8 mouse cellular contexts compared by ENCODE assay signal in genomic region chr6:91440474-91441144, GRCm38 (mm10). TPM values are rescaled to one million over a fixed set of nuclear protein-coding genes. Genes with fewer than 3 reads are reported as not detected.
DNase-seq lines count a peak whose midpoint lies in the region; ATAC-seq lines count a peak whose summit lies in the region.

No protein-coding gene starts in this region.

- peak; percentile 97 for DNase-seq in adipocyte (ENCODE audit: low spot score)
- DNase-seq in embryo, embryonic 10 days (ENCODE audit: low spot score): peak; percentile 100
- DNase-seq in gastrocnemius, postnatal 10 days: peak; percentile 96
- peak; percentile 96 for DNase-seq in induced T-regulatory cell, adult 2 months (ENCODE audit: low read depth)
- peak; percentile 91 to 98 for DNase-seq in left cerebral cortex, adult 9 months (ENCODE audit: low spot score in 2 of 2)
- peak; percentile 96 for DNase-seq in right cerebral cortex, postnatal 14 days
- DNase-seq in urinary bladder, postnatal 36 days (ENCODE audit: low spot score in 2 of 2): peak; percentile 94 to 97

- peak; percentile 97 for ATAC-seq in megakaryocyte progenitor cell, adult 5-6 weeks (replicated peaks; ENCODE audit: poor library complexity)

RNA-seq across cellular contexts. Expression of gene Wnt7a, which starts 29.4 kb away (rescaled TPM):
- not detected for total RNA-seq in gastrocnemius, postnatal 10 days (2021)
- total RNA-seq in megakaryocyte progenitor cell, adult 5-6 weeks (2015): not detected in 2 replicates
- total RNA-seq in megakaryocyte progenitor cell, adult 5-6 weeks (2017): not detected in 2 replicates

RNA-seq across cellular contexts. Expression of gene Chchd4, which starts 32.7 kb away (rescaled TPM):
- 10 to 100 TPM in 1 of 2 experiments, 1 to 10 TPM in 1; 9.9 to 10.0 TPM for total RNA-seq in gastrocnemius, postnatal 10 days (2021)
- 25.5 and 28.2 TPM in 2 replicates for total RNA-seq in megakaryocyte progenitor cell, adult 5-6 weeks (2015)
- 24.3 TPM in 2 replicates for total RNA-seq in megakaryocyte progenitor cell, adult 5-6 weeks (2017)

RNA-seq across cellular contexts. Expression of gene Tmem43, which starts 32.9 kb away (rescaled TPM):
- total RNA-seq in gastrocnemius, postnatal 10 days (2021): 10 to 100 TPM; 32.5 to 41.5 TPM
- 53.7 and 59.0 TPM in 2 replicates for total RNA-seq in megakaryocyte progenitor cell, adult 5-6 weeks (2015)
- total RNA-seq in megakaryocyte progenitor cell, adult 5-6 weeks (2017): 58.1 and 70.3 TPM in 2 replicates

Comparison
In these comparisons a context has a peak if more than half of its experiments do, and no peak if none do; other contexts are left out.
1. Peak in every context shown above with its lines: DNase-seq and ATAC-seq.